Mouse (Mus musculus): ENCODE results near the gene Fut7. TPM values are rescaled to one million over a fixed set of nuclear protein-coding genes. Genes with fewer than 3 reads are reported as not detected.

Fut7 gene
- 7.8 and 13.8 TPM in 2 replicates for polyA plus RNA-seq (2012; rRNA removed; ENCODE audit: low replicate concordance)

GRCm38 (mm10) chr2:25422587-25423410, at the start of gene Fut7:
TSS of gene Fut7 (plus strand) at chr2:25423267.

GRCm38 (mm10) chr2:25395721-25396596, 27.1 kb upstream of the Fut7 start, which contains the start of gene Entpd2:
TSS of gene Entpd2 (plus strand) at chr2:25395874.

GRCm38 (mm10) chr2:25399051-25399450, 24.0 kb upstream of the Fut7 start, which contains the start of gene Npdc1:
TSS of gene Npdc1 (plus strand) at chr2:25399351.

GRCm38 (mm10) chr2:25428442-25429236, 5.6 kb downstream of the Fut7 start, which contains the start of gene Abca2:
TSS of gene Abca2 (plus strand) at chr2:25428703.

GRCm38 (mm10) chr2:25456205-25456953, 33.3 kb downstream of the Fut7 start, which contains the start of gene Clic3:
TSS of gene Clic3 (plus strand) at chr2:25456838.

GRCm38 (mm10) chr2:25460551-25461309, 37.7 kb downstream of the Fut7 start, which contains the start of gene Paxx:
TSS of gene Paxx (minus strand) at chr2:25461094.

GRCm38 (mm10) chr2:25469969-25470368, 46.9 kb downstream of the Fut7 start, which contains the start of gene Ptgds:
TSS of gene Ptgds (minus strand) at chr2:25470046.

Other genes with a start within 250 kb of the Fut7 start
- gene Nrarp, start 242.5 kb upstream of the Fut7 start, polyA plus RNA-seq (2012; rRNA removed; ENCODE audit: low replicate concordance): 15.2 and 32.0 TPM in 2 replicates
- 34.9 and 70.8 TPM in 2 replicates for gene Tor4a, start 226.4 kb upstream of the Fut7 start, polyA plus RNA-seq (2012; rRNA removed; ENCODE audit: low replicate concordance)
- 51.7 and 97.1 TPM in 2 replicates for gene Nelfb, start 211.8 kb upstream of the Fut7 start, polyA plus RNA-seq (2012; rRNA removed; ENCODE audit: low replicate concordance)
- 0.23 TPM in 1 of 2 replicates, not detected in the other for gene Stpg3, start 208.6 kb upstream of the Fut7 start, polyA plus RNA-seq (2012; rRNA removed; ENCODE audit: low replicate concordance)
- 0.17 and 0.19 TPM in 2 replicates for gene Fam166a, start 204.5 kb upstream of the Fut7 start, polyA plus RNA-seq (2012; rRNA removed; ENCODE audit: low replicate concordance)
- gene Tubb4b, start 198.6 kb upstream of the Fut7 start, polyA plus RNA-seq (2012; rRNA removed; ENCODE audit: low replicate concordance): 306 and 366 TPM in 2 replicates
- gene Slc34a3, start 188.9 kb upstream of the Fut7 start, polyA plus RNA-seq (2012; rRNA removed; ENCODE audit: low replicate concordance): 0.04 and 0.06 TPM in 2 replicates
- gene Rnf224, start 186.5 kb upstream of the Fut7 start, polyA plus RNA-seq (2012; rRNA removed; ENCODE audit: low replicate concordance): 0.19 and 0.24 TPM in 2 replicates
- 22.4 and 35.6 TPM in 2 replicates for gene Rnf208, start 181.0 kb upstream of the Fut7 start, polyA plus RNA-seq (2012; rRNA removed; ENCODE audit: low replicate concordance)
- gene Cysrt1, start 180.8 kb upstream of the Fut7 start, polyA plus RNA-seq (2012; rRNA removed; ENCODE audit: low replicate concordance): 20.7 and 26.5 TPM in 2 replicates
- gene AL732309.1, start 176.4 kb upstream of the Fut7 start, polyA plus RNA-seq (2012; rRNA removed; ENCODE audit: low replicate concordance): 28.2 and 30.4 TPM in 2 replicates
- gene Tmem203, start 167.8 kb upstream of the Fut7 start, polyA plus RNA-seq (2012; rRNA removed; ENCODE audit: low replicate concordance): 52.0 and 81.2 TPM in 2 replicates
- gene Tprn, start 160.6 kb upstream of the Fut7 start, polyA plus RNA-seq (2012; rRNA removed; ENCODE audit: low replicate concordance): 18.4 and 28.7 TPM in 2 replicates
- 54.2 and 69.4 TPM in 2 replicates for gene Ssna1, start 150.8 kb upstream of the Fut7 start, polyA plus RNA-seq (2012; rRNA removed; ENCODE audit: low replicate concordance)
- 82.5 and 180 TPM in 2 replicates for gene Anapc2, start 150.8 kb upstream of the Fut7 start, polyA plus RNA-seq (2012; rRNA removed; ENCODE audit: low replicate concordance)
- gene Tmem210, start 135.1 kb upstream of the Fut7 start, polyA plus RNA-seq (2012; rRNA removed; ENCODE audit: low replicate concordance): not detected in 2 replicates
- 9.9 and 19.6 TPM in 2 replicates for gene Lrrc26, start 133.4 kb upstream of the Fut7 start, polyA plus RNA-seq (2012; rRNA removed; ENCODE audit: low replicate concordance)
- 0.19 and 0.41 TPM in 2 replicates for gene Grin1, start 104.1 kb upstream of the Fut7 start, polyA plus RNA-seq (2012; rRNA removed; ENCODE audit: low replicate concordance)
- gene Man1b1, start 90.9 kb upstream of the Fut7 start, polyA plus RNA-seq (2012; rRNA removed; ENCODE audit: low replicate concordance): 11.8 and 12.5 TPM in 2 replicates
- 43.0 and 55.8 TPM in 2 replicates for gene Dpp7, start 66.9 kb upstream of the Fut7 start, polyA plus RNA-seq (2012; rRNA removed; ENCODE audit: low replicate concordance)
- gene Uap1l1, start 57.6 kb upstream of the Fut7 start, polyA plus RNA-seq (2012; rRNA removed; ENCODE audit: low replicate concordance): 43.6 and 71.9 TPM in 2 replicates
- gene Sapcd2, start 50.9 kb upstream of the Fut7 start, polyA plus RNA-seq (2012; rRNA removed; ENCODE audit: low replicate concordance): 0.86 and 3.4 TPM in 2 replicates
- gene Entpd2, start 27.4 kb upstream of the Fut7 start, polyA plus RNA-seq (2012; rRNA removed; ENCODE audit: low replicate concordance): 48.9 and 63.5 TPM in 2 replicates
- 151 and 254 TPM in 2 replicates for gene Npdc1, start 23.9 kb upstream of the Fut7 start, polyA plus RNA-seq (2012; rRNA removed; ENCODE audit: low replicate concordance)
- 52.8 and 92.1 TPM in 2 replicates for gene Abca2, start 5.4 kb downstream of the Fut7 start, polyA plus RNA-seq (2012; rRNA removed; ENCODE audit: low replicate concordance)
- 8.4 and 21.2 TPM in 2 replicates for gene Clic3, start 33.6 kb downstream of the Fut7 start, polyA plus RNA-seq (2012; rRNA removed; ENCODE audit: low replicate concordance)
- 92.7 and 147 TPM in 2 replicates for gene Paxx, start 37.8 kb downstream of the Fut7 start, polyA plus RNA-seq (2012; rRNA removed; ENCODE audit: low replicate concordance)
- gene Ptgds, start 46.8 kb downstream of the Fut7 start, polyA plus RNA-seq (2012; rRNA removed; ENCODE audit: low replicate concordance): 4.8 and 6.6 TPM in 2 replicates
- gene Lcn12, start 70.6 kb downstream of the Fut7 start, polyA plus RNA-seq (2012; rRNA removed; ENCODE audit: low replicate concordance): not detected in 2 replicates
- gene Fbxw5, start 77.5 kb downstream of the Fut7 start, polyA plus RNA-seq (2012; rRNA removed; ENCODE audit: low replicate concordance): 19.9 and 31.9 TPM in 2 replicates
- gene C8g, start 78.5 kb downstream of the Fut7 start, polyA plus RNA-seq (2012; rRNA removed; ENCODE audit: low replicate concordance): 12.2 and 13.2 TPM in 2 replicates
- gene Traf2, start 123.7 kb downstream of the Fut7 start, polyA plus RNA-seq (2012; rRNA removed; ENCODE audit: low replicate concordance): 20.0 and 23.9 TPM in 2 replicates
- 65.0 and 134 TPM in 2 replicates for gene Edf1, start 134.6 kb downstream of the Fut7 start, polyA plus RNA-seq (2012; rRNA removed; ENCODE audit: low replicate concordance)
- gene Mamdc4, start 151.6 kb downstream of the Fut7 start, polyA plus RNA-seq (2012; rRNA removed; ENCODE audit: low replicate concordance): 3.4 and 4.2 TPM in 2 replicates
- 42.8 and 48.1 TPM in 2 replicates for gene Phpt1, start 152.0 kb downstream of the Fut7 start, polyA plus RNA-seq (2012; rRNA removed; ENCODE audit: low replicate concordance)
- gene Ajm1, start 158.5 kb downstream of the Fut7 start, polyA plus RNA-seq (2012; rRNA removed; ENCODE audit: low replicate concordance): 0.79 and 2.0 TPM in 2 replicates
- gene Rabl6, start 185.3 kb downstream of the Fut7 start, polyA plus RNA-seq (2012; rRNA removed; ENCODE audit: low replicate concordance): 69.2 and 71.3 TPM in 2 replicates
- not detected in 2 replicates for gene Ccdc183, start 194.4 kb downstream of the Fut7 start, polyA plus RNA-seq (2012; rRNA removed; ENCODE audit: low replicate concordance)
- gene Tmem141, start 198.7 kb downstream of the Fut7 start, polyA plus RNA-seq (2012; rRNA removed; ENCODE audit: low replicate concordance): 20.4 and 44.3 TPM in 2 replicates
- gene Fcna, start 204.8 kb downstream of the Fut7 start, polyA plus RNA-seq (2012; rRNA removed; ENCODE audit: low replicate concordance): 17.3 and 33.5 TPM in 2 replicates
- not detected in 2 replicates for gene Lcn8, start 229.9 kb downstream of the Fut7 start, polyA plus RNA-seq (2012; rRNA removed; ENCODE audit: low replicate concordance)
- not detected in 2 replicates for gene Lcn5, start 234.7 kb downstream of the Fut7 start, polyA plus RNA-seq (2012; rRNA removed; ENCODE audit: low replicate concordance)